Mouse (Mus musculus) retina, postnatal 7 days (tissue): Measurements from ENCODE around the gene Ttyh2.

Experiments used
- DNase-seq: peaks from one replicate; pipeline ENCODE4 v3.0.0-alpha.2; 2012; ENCODE audit warnings: low read depth, low spot score

The Ttyh2 gene

DNA sequence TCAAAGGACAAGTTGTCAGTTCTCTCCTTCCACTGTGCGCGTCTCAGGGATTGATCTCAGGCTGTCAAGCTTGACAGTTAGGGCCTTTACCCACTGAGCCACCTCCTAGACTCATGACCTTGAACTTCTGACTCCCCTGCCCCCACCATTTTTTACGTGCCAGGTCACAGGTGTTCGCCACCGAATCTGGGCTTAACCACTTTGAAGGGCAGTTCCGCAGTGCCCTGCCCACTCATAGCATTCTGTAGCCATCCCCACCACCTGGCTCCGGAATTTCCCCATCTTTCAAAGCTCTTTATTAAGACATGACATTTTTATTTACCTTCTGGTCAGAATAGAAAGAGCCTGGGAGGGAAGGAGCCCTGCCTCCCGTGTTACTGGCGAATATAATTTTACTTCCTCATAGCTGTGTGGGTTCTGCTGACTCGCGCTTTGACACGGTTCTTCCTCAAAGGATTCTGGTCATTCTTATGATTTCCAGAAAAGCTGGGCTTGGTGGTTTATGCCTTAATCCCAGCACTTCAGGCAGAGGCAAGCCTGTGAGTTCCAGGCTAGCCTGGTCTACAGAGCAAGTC, 72.4 kb downstream of the Ttyh2 start:
- no peak for DNase-seq

DNA sequence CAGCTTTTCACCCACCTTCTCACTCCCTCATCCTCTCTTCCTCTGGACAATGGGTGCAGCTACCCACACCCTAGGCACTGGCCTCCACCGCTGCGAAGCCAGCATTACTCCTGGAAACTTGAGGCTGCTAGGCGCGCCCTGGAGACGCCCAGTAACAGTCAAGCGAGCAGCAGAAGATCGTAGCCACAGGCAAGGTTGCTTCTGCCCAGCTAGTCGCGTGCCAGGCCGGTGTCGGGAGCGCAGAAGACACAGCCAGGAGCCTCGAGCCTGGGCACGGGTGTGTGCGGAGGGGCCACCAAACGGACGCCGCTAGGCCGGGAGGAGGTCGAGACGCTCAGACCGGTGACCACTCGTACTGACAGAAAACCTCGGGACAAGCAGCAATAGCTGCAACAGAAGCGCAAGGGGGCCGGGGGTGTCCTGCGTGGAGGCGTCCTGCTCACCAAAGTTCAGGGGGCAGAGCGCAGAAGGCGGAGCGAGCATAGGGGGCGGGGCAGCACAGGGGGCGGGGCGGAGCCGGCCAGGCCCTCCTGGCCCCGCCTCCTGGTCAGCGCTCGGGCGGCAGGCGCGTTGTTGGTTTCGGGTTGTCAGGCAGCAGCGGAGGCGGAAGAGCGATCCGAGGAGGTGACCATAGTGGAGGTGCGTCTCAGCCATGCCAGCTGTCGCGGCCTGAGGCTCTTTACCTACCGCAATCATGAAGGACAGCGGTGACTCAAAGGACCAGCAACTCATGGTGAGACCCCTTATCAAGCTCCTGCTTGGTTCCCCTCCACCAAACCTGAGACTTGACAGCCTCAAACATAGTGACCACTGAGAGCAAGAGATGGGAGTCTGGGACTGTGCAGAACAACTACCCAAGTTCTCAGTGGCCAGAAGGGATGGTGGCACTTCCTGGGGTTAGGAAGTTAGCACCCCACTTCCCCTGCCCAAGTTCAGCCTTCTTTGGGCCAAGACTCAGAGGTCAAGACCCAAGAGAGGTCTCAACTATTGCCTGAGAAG, 89.9 kb downstream of the Ttyh2 start, which contains the start of gene Kif19a:
TSS of gene Kif19a (plus strand) at position 569 of the 999 bp plus-strand sequence.
- DNase-seq = no peak

DNA sequence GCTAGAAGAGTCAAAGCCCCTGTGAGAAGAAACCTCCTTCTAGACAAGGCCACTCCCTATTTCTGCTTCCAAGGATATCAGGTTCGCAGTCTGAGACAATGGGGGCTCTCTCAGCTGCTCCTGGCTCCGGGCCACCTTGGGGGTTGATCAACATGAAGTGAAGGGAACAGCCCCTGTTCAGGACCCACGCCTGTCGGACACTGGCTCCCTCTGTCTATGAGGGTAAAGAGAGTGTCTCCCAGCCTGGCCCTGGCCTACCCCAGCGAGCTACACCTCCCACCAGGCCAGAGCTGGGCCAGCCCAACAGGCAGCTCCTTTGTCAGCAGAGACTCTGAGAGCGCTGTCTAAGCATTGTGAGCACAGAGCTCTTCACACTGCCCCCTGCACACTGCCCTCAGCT, 94.7 kb downstream of the Ttyh2 start:
- DNase-seq = no peak
